Mouse (Mus musculus): Measurements from ENCODE around the gene Usp17lc.
"Not testable (repeated sequence)": the region's sequence is repeated elsewhere in the genome, so short reads cannot be mapped to it uniquely, and the experiment has no call there.

The Usp17lc gene

DNA sequence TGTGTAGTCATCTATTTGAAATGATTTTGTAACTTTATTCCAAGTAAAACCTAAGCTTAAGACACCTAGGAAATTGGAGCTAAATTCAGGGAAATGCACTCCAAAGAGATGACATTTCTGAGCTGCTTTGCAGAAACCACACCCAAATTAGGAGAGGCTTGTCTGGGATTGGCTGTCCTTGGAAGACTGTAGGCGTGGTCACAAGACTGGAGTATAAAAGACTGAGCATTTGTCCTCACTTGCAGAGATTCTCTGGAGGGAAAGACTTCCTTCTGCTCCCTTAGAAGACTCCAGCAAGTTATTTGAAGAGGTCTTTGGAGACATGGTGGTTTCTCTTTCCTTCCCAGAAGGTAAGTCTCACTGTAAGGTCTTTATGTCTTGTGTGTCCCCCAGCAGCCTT, at the start of gene Usp17lc:
Gene Usp17lc, plus strand, starts transcription at position 301 of the 400 bp plus-strand sequence.
- not testable (repeated sequence) for DNase-seq

DNA sequence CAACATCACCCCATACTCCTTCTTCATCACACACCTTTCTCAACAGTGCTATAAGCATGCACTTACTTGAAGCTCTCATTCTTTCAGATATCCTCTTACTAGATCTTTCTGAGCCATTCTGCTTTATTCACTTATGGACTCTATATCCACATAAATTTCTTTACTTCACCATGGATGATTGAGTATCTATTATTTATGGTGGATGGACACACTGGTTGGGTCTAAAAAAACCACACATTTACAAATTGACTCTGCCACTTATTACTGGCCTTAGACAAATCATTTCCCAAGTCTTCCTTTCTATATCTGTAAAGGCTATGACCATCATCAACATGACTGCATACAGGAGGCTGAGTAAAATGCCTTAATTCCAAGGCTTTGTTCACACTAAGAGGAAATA, 28.8 kb upstream of the Usp17lc start, which contains the start of gene Olfr603:
Gene Olfr603, minus strand, starts transcription at position 101 of the 400 bp plus-strand sequence.
- no peak for DNase-seq

DNA sequence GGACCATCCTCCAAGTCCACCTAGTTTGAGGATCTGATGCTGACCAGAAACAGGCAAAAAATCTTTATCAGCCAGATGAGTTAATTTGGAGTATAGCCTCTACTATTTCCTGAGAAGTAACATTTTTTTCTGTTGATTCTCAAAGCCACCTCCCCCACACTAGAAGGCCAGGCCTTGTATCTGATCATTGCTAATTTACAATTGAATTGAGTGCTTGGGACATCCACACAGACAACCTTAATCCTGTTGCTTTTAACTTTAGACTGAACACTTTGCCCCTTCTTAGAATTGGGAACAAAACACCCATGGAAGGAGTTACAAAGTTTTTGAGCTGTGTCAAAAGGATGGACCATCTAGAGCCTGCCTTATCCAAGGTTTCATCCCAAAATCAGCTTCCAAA, 17.1 kb upstream of the Usp17lc start:
- DNase-seq: no peak

GRCm38 (mm10) chr7:103398981-103399380, 15.9 kb upstream of the Usp17lc start:
- no peak for DNase-seq

GRCm38 (mm10) chr7:103406521-103407055, 8.3 kb upstream of the Usp17lc start:
- not testable (repeated sequence) for DNase-seq

GRCm38 (mm10) chr7:103445339-103445738, 30.5 kb downstream of the Usp17lc start, which contains the start of gene Olfr605:
Olfr605 (minus strand) TSS chr7:103445439.
- DNase-seq: no peak

- DNase-seq: no peak
Observed at GRCm38 (mm10) chr7:103448746-103449145, 33.9 kb downstream of the Usp17lc start, which contains the start of gene Olfr606. Olfr606 (plus strand) TSS chr7:103449046.

GRCm38 (mm10) chr7:103460590-103460989, 45.7 kb downstream of the Usp17lc start:
- no peak for DNase-seq

Measured in kidney, postnatal 4 days (tissue).